Mouse (Mus musculus) heart, adult 2 months (tissue): ENCODE data around the gene Arsg.

ENCODE experiments used
- CTCF ChIP-seq: fragments of 200-600 bp; IDR thresholded peaks from 2 replicates; pipeline ENCODE4 v1.8.1; 2022; ENCODE audit warnings: antibody characterized with exemption, mild to moderate bottlenecking, moderate library complexity
- POLR2A ChIP-seq: fragments of 200-500 bp; IDR thresholded peaks from 2 replicates; pipeline ENCODE4 v1.6.1; 2011; ENCODE audit warnings: mild to moderate bottlenecking, low read depth, low read length, control low read depth; ENCODE audit not compliant: insufficient read depth

DNA sequence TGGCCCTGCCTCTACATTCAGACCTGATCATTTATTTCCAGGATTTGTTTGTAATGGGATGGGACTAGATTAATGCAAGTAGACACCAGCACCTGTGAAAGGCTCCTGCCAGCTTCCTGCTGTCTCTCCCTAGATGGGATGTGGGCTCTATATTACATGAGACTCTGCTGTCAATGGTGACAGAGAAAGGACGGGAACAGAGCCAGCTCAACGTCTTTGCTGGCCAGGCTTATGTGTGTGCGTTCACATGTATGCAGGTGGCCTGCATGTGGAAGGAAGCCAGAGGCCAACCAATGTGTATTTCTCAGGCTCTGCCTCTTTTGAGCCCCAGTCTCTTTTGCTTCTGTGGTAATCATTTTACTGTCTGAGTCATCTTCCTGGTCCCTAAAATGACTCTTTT, 105.4 kb downstream of the Arsg start:
- TF ChIP-seq CTCF (no peak), POLR2A (no peak)
